Mouse (Mus musculus) heart, postnatal 14 days (tissue): ENCODE measurements at regions not wholly inside any gene's neighbourhood (a gene's known extent, or its start where the extent isn't known, plus 50 kb on each side); places are given as distances from the start of the nearest gene placed in this dataset.

Experiments
- microRNA-seq, 2 experiments: library from miRNA; unstranded; fragments of <30 nt; microRNA quantifications; one replicate each; pipeline ENCODE4 v1.2.0; 2021 to 2022

Small RNA genes lying in the stretch of these regions (microRNA-seq; reads per million reads assigned to microRNA genes)
- 0 reads per million in 2 experiments for gene Mir1187
